Mouse (Mus musculus) intestine, embryonic 16.5 days (tissue): ENCODE measurements around the gene Ugt1a2. TPM values are rescaled to one million over a fixed set of nuclear protein-coding genes. Genes with fewer than 3 reads are reported as not detected.
"Not testable (repeated sequence)": the region's sequence is repeated elsewhere in the genome, so short reads cannot be mapped to it uniquely, and the experiment has no call there.

Experiments used
- ATAC-seq: fragments of 200-750 bp; cut with Nextera tagmentation; 2 replicates; pipeline ENCODE4 v1.8.0; 2017; ENCODE audit warnings: moderate TSS enrichment, moderate library complexity
- H3K27ac ChIP-seq: fragments of 300-500 bp; sonication (generic); 2 replicates; pipeline ENCODE4 v1.5.1; 2014; ENCODE audit warnings: mild to moderate bottlenecking, low read length
- H3K27me3 ChIP-seq: fragments of 300-500 bp; sonication (generic); replicated peaks from 2 replicates; pipeline ENCODE4 v1.6.1; 2014; ENCODE audit warnings: low read length, control low read depth, mixed read lengths; ENCODE audit not compliant: control insufficient read depth, insufficient read depth
- H3K36me3 ChIP-seq: fragments of 300-500 bp; sonication (generic); 2 replicates; pipeline ENCODE4 v1.6.1; 2014; ENCODE audit warnings: low read length, control low read depth; ENCODE audit not compliant: control insufficient read depth, insufficient read depth
- H3K4me1 ChIP-seq: fragments of 300-500 bp; sonication (generic); 2 replicates; pipeline ENCODE4 v1.6.1; 2014; ENCODE audit warnings: low read length, control low read depth, mixed read lengths; ENCODE audit not compliant: control insufficient read depth, insufficient read depth
- H3K4me2 ChIP-seq: fragments of 300-500 bp; sonication (generic); 2 replicates; pipeline ENCODE4 v1.6.1; 2014; ENCODE audit warnings: low read depth, low read length, control low read depth
- H3K4me3 ChIP-seq: fragments of 300-500 bp; sonication (generic); 2 replicates; pipeline ENCODE4 v1.5.1; 2014; ENCODE audit warnings: mild to moderate bottlenecking, low read length
- H3K9ac ChIP-seq: fragments of 300-500 bp; sonication (generic); 2 replicates; pipeline ENCODE4 v1.6.1; 2014; ENCODE audit warnings: low read depth, low read length
- H3K9me3 ChIP-seq: fragments of 300-500 bp; sonication (generic); 2 replicates; pipeline ENCODE4 v1.6.1; 2016; ENCODE audit warnings: low read length, control low read depth; ENCODE audit not compliant: control insufficient read depth
- WGBS: fragments of 180-500 bp; shearing (Covaris S2); extraction: QIAGEN DNeasy Blood & Tissue Kit; methylation state at CpG from one replicate; pipeline ENCODE4 v1.1.7; 2014; 5-methylcytosine and 5-hydroxymethylcytosine counted together
- polyA plus RNA-seq: library from polyadenylated mRNA; unstranded; fragments of >200 nt; fragmentation: Nextera tagmentation; extraction: Ambion mirVana; gene quantifications from 2 replicates; pipeline ENCODE4 v1.2.1, GENCODE M21; 2015

Gene Ugt1a2
- polyA plus RNA-seq, 1 experiment from 2014 or later, result not detected

DNA sequence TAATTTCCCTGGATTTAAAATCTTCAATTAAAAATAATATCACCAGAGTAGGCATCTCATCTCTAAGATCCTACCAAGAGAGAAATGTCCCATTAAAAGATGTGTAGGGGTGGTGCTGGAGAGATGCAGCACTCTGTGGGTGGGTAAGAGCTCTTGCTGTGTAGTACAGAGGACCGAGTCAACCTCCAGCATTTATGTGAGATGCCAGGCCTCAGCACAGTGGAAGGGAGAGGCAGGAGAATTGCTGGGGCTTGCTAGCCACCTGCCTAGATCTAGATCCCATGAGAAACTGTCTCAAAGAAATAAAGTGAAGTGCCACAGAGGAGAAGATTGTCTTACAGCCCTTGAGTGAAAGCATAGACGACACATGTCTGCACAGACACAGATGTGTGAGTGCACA lies 16.1 kb downstream of the Ugt1a2 start:
- Histone ChIP-seq H3K27ac (no peak overlapping the region), H3K36me3 (no peaks in the 10 kb centered on the region), H3K9ac (no peak overlapping the region), H3K4me1 (no peaks in the 10 kb centered on the region), H3K9me3 (peaks cover 46% of the 10 kb centered on the region), H3K27me3 (no peaks in the 10 kb centered on the region), H3K4me3 (no peak overlapping the region), H3K4me2 (no peak overlapping the region)
- no peak for ATAC-seq
- 59% methylated on average over 2 of the region's 2 CpGs for WGBS

DNA sequence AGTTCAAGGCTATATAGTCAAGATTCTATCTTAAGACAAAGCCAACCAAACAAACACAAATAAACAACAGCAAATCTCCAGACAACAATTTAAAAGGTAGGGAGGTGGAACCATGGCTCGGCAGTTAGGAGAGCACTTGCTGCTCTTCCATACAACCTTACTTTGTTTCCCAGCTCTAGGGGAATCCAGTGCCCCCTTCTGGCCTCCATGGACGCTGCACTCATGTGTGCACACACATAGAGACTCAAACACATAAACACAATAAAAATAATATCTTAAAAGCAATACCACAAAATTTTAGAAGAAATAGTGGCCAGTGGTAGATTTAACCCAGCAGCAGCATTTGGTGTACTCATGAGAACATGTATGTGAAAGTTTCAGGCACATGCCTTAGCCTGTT lies 16.7 kb downstream of the Ugt1a2 start:
- H3K36me3 ChIP-seq, result no peaks in the 10 kb centered on the region
- no peak overlapping the region for H3K27ac ChIP-seq
- H3K4me3 ChIP-seq, result no peak overlapping the region
- 68% methylated on average over 2 of the region's 2 CpGs for WGBS
- H3K27me3 ChIP-seq, result no peaks in the 10 kb centered on the region
- H3K9me3 ChIP-seq, result peaks cover 40% of the 10 kb centered on the region
- no peak overlapping the region for H3K9ac ChIP-seq
- no peaks in the 10 kb centered on the region for H3K4me1 ChIP-seq
- ATAC-seq, result no peak
- no peak overlapping the region for H3K4me2 ChIP-seq

DNA sequence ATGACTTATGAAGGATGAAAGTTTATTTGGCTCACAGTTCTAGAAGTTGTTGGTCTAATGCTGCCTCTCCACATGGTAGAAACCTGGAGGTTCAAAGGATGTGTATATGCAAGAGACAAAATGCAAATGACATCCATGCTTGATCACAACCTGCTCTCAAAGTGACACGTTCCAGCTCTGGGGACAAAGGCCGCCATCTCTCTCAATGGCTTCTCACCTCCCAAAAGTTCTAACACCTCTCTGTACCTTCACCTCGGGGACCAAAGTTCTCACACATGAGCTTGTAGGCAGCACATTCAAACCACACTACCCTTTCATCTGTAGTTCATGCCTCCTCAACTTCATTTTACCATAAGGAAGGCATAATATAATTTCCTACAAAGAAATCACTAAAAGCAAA lies 17.2 kb downstream of the Ugt1a2 start:
- Histone ChIP-seq H3K9ac (no peak overlapping the region), H3K27ac (no peak overlapping the region), H3K4me1 (no peaks in the 10 kb centered on the region), H3K9me3 (peaks cover 37% of the 10 kb centered on the region), H3K27me3 (no peaks in the 10 kb centered on the region), H3K36me3 (no peaks in the 10 kb centered on the region), H3K4me3 (no peak overlapping the region), H3K4me2 (no peak overlapping the region)
- no peak for ATAC-seq
- WGBS, result 41% methylated on average over 3 of the region's 3 CpGs

DNA sequence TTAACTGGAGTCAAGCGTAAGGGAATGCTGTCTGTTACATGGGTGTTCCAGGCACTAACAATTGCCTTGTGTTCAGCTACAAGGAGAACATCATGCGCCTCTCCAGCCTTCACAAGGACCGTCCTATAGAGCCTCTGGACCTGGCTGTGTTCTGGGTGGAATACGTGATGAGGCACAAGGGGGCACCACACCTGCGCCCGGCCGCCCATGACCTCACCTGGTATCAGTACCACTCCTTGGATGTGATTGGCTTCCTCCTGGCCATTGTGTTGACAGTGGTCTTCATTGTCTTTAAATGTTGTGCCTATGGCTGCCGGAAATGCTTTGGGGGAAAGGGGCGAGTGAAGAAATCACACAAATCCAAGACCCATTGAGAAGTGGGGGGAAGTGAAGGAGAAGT lies 17.6 kb downstream of the Ugt1a2 start:
- Histone ChIP-seq H3K4me2 (no peak overlapping the region), H3K36me3 (no peaks in the 10 kb centered on the region), H3K4me3 (no peak overlapping the region), H3K9ac (no peak overlapping the region), H3K4me1 (no peaks in the 10 kb centered on the region), H3K9me3 (peaks cover 37% of the 10 kb centered on the region), H3K27me3 (no peaks in the 10 kb centered on the region), H3K27ac (no peak overlapping the region)
- 74% methylated on average over 9 of the region's 9 CpGs for WGBS
- no peak for ATAC-seq

DNA sequence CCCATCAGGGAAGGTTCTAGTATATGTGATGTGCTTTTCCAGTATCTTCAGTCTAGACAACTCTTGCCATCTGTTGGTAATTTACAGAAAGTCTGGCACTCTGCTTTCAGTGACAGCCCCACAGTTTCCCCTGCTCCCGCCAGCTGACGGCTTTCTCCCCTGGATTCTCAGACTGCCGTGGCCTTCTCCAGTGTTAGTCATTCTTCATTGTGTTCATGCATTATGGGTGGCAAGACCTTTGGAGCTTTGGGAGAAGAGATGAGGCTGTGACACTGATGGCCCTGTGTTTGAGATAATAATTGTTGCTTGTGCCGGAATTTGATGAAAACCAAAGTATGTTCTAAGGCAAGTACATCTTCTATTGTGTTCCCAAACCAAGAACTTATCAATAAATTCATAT lies 18.2 kb downstream of the Ugt1a2 start:
- 52% methylated on average over 4 of the region's 4 CpGs for WGBS
- Histone ChIP-seq H3K9me3 (peaks cover 34% of the 10 kb centered on the region), H3K9ac (no peak overlapping the region), H3K27ac (no peak overlapping the region), H3K36me3 (no peaks in the 10 kb centered on the region), H3K27me3 (no peaks in the 10 kb centered on the region), H3K4me2 (no peak overlapping the region), H3K4me3 (no peak overlapping the region), H3K4me1 (no peaks in the 10 kb centered on the region)
- ATAC-seq, result no peak

DNA sequence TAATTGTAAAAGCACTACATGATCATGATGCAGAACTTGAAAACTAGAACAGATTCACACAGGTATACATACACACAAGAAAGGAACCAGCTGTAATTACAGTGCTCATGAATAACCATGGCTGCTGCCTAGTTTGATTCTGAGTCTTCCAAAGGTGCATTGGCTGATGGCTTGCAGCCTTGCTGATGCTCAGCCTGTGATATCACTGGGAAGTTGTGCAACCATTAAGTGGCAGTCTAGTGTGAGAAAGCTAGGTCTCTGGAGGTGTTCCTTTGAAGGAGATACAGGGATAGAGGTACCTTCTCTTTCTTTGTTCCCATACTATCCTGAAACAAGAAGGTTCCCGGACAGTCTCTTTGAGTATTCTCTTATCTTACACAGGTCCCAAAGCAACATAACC lies 18.7 kb downstream of the Ugt1a2 start:
- Histone ChIP-seq H3K9ac (no peak overlapping the region), H3K4me2 (no peak overlapping the region), H3K36me3 (no peaks in the 10 kb centered on the region), H3K27me3 (no peaks in the 10 kb centered on the region), H3K27ac (no peak overlapping the region), H3K4me3 (no peak overlapping the region), H3K4me1 (no peaks in the 10 kb centered on the region), H3K9me3 (peaks cover 29% of the 10 kb centered on the region)
- ATAC-seq, result no peak
- 17% methylated on average over 1 of the region's 1 CpGs for WGBS

DNA sequence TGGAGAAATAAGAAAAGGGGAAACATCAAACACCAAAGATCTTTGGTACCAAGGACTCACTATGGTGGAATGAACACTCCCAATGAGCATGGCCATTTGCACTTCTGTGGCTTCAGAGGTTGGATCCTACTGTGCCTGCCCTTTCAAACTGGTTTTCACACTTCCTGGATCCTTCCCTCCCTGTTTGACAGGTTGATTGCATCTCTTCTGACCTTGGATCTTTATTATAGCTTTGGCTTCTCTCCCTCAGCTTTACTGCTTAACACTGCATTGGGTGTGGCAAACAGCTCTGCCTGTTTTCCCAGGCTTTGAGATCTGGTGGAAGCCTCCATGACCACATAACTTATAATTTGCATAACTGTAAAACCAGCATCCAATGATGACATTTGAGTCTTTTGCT lies 19.9 kb downstream of the Ugt1a2 start:
- Histone ChIP-seq H3K9me3 (peaks cover 19% of the 10 kb centered on the region), H3K4me1 (no peaks in the 10 kb centered on the region), H3K27me3 (no peaks in the 10 kb centered on the region), H3K9ac (no peak overlapping the region), H3K4me3 (no peak overlapping the region), H3K27ac (no peak overlapping the region), H3K4me2 (no peak overlapping the region), H3K36me3 (no peaks in the 10 kb centered on the region)
- no peak for ATAC-seq

DNA sequence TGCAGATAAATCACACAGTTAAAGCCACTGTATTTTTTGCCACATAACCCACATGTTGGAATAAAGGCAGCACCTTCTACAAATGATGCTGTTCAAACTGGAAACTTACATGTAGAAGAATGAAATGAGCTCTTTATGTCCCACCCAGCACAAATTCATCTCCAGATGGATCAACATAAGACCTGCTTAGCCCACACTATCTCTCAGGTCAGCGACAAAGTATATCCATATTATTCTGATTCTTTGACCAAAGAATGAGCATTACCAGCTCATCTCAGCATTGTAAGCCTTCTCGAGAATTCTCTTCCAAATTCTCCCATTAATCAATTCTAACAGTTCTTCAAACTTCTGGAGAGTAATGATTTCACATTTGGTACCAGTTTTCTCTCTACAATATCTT lies 21.8 kb downstream of the Ugt1a2 start:
- no peaks in the 10 kb centered on the region for H3K36me3 ChIP-seq
- WGBS, result 51% methylated on average over 2 of the region's 2 CpGs
- H3K27me3 ChIP-seq, result no peaks in the 10 kb centered on the region
- no peak overlapping the region for H3K4me2 ChIP-seq
- H3K9me3 ChIP-seq, result peaks cover 15% of the 10 kb centered on the region
- H3K4me3 ChIP-seq, result no peak overlapping the region
- no peak overlapping the region for H3K9ac ChIP-seq
- no peak for ATAC-seq
- H3K27ac ChIP-seq, result no peak overlapping the region
- H3K4me1 ChIP-seq, result no peaks in the 10 kb centered on the region

DNA sequence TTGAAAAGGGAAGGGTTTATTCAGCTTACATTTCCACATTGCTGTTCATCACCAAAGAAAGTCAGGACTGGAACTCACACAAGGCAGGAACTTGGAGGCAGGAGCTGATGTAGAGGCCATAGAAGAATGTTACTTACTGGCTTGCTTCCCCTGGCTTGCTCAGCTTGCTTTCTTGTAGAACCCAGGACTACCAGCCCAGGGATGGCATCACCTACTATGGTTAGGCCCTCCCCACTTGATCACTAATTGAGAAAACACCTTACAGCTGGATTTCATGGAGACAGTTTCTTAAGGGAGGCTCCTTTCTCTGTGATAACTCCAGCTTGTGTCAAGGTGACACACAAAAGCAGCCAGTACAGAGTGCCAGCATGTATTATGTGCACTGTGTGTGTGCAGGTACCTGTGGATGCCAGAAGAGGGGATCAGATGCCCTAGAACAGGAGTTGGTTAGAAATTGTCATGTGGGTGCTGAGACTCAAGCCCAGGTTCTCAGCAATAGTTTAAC lies 22.7 kb downstream of the Ugt1a2 start:
- H3K27ac ChIP-seq, H3K27me3 ChIP-seq, H3K9ac ChIP-seq, H3K36me3 ChIP-seq, H3K4me1 ChIP-seq, ATAC-seq, H3K4me2 ChIP-seq, H3K4me3 ChIP-seq: not testable (repeated sequence)
- H3K9me3 ChIP-seq, result peaks cover 16% of the 10 kb centered on the region

DNA sequence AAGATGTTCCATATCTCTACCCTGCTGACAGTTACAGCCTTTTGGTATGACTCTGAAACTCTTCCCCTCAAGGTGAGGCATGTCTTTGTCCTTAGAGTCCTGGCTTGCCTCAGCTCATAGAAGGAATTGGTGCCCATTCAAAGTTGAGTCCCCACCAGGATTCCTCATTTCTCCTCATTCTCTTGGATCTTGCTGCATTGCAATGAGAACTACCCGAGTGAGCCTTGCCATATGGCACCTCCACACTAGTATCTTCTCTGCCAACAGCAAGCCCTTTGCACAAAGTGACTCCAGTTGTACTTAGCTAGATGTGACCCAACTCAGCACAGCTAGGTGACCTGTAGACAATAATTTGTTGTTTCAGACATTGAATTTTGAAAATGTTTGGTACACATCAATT lies 23.2 kb downstream of the Ugt1a2 start:
- 50% methylated on average over 1 of the region's 1 CpGs for WGBS
- H3K27ac ChIP-seq, result no peak overlapping the region
- no peaks in the 10 kb centered on the region for H3K4me1 ChIP-seq
- H3K4me2 ChIP-seq, result no peak overlapping the region
- H3K9me3 ChIP-seq, result peaks cover 21% of the 10 kb centered on the region
- ATAC-seq, result no peak
- no peak overlapping the region for H3K4me3 ChIP-seq
- H3K27me3 ChIP-seq, result no peaks in the 10 kb centered on the region
- H3K36me3 ChIP-seq, result no peaks in the 10 kb centered on the region
- H3K9ac ChIP-seq, result no peak overlapping the region
